Mouse (Mus musculus) neural tube, embryonic 13.5 days (tissue): ENCODE data around the gene Mtif2. TPM values are rescaled to one million over a fixed set of nuclear protein-coding genes. Genes with fewer than 3 reads are reported as not detected.

Experiments used
- ATAC-seq: fragments of 200-750 bp; cut with Nextera tagmentation; 2 replicates; pipeline ENCODE4 v1.8.0; 2017; ENCODE audit warnings: low read depth, mild to moderate bottlenecking, moderate TSS enrichment, moderate library complexity
- H3K27ac ChIP-seq: fragments of 300-500 bp; sonication (generic); replicated peaks from 2 replicates; pipeline ENCODE4 v1.5.1; 2015; ENCODE audit warnings: moderate library complexity, mild to moderate bottlenecking, inconsistent platforms
- H3K27me3 ChIP-seq: fragments of 300-500 bp; sonication (generic); 2 replicates; pipeline ENCODE4 v1.6.1; 2015; ENCODE audit warnings: mild to moderate bottlenecking, inconsistent platforms
- H3K36me3 ChIP-seq: fragments of 300-500 bp; sonication (generic); 2 replicates; pipeline ENCODE4 v1.6.1; 2015; ENCODE audit warnings: mild to moderate bottlenecking, inconsistent platforms
- H3K4me1 ChIP-seq: fragments of 300-500 bp; sonication (generic); replicated peaks from 2 replicates; pipeline ENCODE4 v1.6.1; 2015; ENCODE audit warnings: inconsistent platforms
- H3K4me2 ChIP-seq: fragments of 300-500 bp; sonication (generic); 2 replicates; pipeline ENCODE4 v1.6.1; 2015; ENCODE audit warnings: inconsistent platforms, mild to moderate bottlenecking, moderate library complexity
- H3K4me3 ChIP-seq: fragments of 300-500 bp; sonication (generic); 2 replicates; pipeline ENCODE4 v1.5.1; 2015; ENCODE audit warnings: mild to moderate bottlenecking, inconsistent platforms
- H3K9ac ChIP-seq: fragments of 300-500 bp; sonication (generic); 2 replicates; pipeline ENCODE4 v1.6.1; 2015; ENCODE audit warnings: moderate library complexity, mild to moderate bottlenecking, inconsistent platforms
- H3K9me3 ChIP-seq: fragments of 300-500 bp; sonication (generic); 2 replicates; pipeline ENCODE4 v1.6.1; 2016; ENCODE audit warnings: inconsistent platforms
- WGBS: fragments of 180-500 bp; shearing (Covaris S2); methylation state at CpG from one replicate; pipeline ENCODE4 v1.1.7; 2015; 5-methylcytosine and 5-hydroxymethylcytosine counted together
- polyA plus RNA-seq: library from polyadenylated mRNA; unstranded; fragments of >200 nt; fragmentation: Nextera tagmentation; extraction: Ambion mirVana; gene quantifications from 2 replicates; pipeline ENCODE4 v1.2.1, GENCODE M21; 2015

Mtif2 gene
- polyA plus RNA-seq = 53.1 and 59.4 TPM in 2 replicates

DNA sequence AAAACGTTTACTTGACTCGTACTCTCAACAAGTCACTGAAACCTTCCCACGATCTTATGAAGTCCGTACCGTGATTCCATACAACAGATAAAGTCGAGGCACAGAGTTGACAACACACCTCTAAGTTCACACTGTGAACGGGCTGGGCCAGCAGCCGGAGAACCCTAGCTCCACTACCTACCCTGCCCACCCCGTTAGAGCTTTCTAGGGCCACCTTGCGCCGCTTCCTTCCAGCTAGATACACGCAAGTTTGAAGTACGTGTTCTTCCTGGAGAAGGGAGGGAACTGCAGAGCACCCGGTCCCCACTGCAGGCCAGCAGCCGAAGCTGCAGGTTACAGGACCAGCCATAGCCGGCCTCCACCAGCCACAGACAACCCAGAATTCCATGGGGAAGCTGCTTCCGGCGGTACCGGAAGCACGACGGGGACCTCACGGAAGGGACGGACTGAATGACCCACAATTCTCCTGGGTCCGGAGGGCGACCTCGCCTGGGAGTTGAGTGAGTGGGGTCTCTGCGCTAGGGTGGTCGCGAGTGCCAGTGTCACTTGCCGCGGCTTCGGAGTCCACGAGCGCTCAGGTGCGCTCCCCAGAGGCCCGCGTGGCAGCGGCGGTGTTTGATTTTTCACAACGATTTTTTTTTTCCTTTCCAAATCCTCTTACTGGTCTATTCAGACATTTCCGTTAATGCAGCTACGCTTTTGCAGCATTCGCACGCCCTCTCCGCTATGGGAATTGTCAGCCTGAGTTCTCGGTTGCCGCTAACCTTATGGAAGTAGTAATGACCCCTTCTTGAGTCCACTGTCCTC is at the start of gene Mtif2:
Gene Mtif2, plus strand, starts transcription at position 421 of the 807 bp plus-strand sequence.
- H3K4me2 ChIP-seq = peak within 1 kb of the TSS; percentile 75

DNA sequence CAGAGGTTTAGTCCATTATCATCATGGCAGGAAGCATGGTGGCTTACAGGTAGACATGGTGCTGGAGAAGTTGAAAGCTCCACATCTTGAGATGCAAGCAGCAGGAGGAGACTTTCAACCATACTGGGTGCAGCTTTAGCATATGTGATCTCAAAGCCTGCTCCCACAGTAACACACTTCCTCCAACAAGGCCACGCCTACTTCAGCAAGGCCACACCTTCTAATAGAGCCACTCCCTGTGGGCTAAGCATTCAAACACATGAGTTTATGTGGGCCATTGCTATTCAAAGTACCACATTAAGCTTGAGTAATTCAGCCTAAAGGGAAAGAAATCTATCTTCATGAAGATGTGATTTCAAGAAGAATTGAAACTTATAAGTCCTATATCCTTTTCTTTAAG is 33.1 kb upstream of the Mtif2 start:
- Histone ChIP-seq H3K4me1 (no peaks in the 10 kb centered on the region), H3K9ac (no peak overlapping the region), H3K36me3 (peaks cover 54% of the 10 kb centered on the region), H3K27ac (no peak overlapping the region), H3K9me3 (no peaks in the 10 kb centered on the region), H3K4me3 (no peak overlapping the region), H3K27me3 (no peaks in the 10 kb centered on the region), H3K4me2 (no peak overlapping the region)
- 91% methylated on average over 1 of the region's 1 CpGs for WGBS
- no peak for ATAC-seq

More for the DNA sequence above, at the start of gene Mtif2:
- Histone ChIP-seq H3K36me3 (peaks cover 14% of the 10 kb centered on the region), H3K4me3 (peak within 1 kb of the TSS; percentile 70), H3K9me3 (no peaks in the 10 kb centered on the region), H3K27me3 (no peaks in the 10 kb centered on the region), H3K4me1 (peaks cover 26% of the 10 kb centered on the region), H3K27ac (peak within 1 kb of the TSS; percentile 87), H3K9ac (peak within 1 kb of the TSS; percentile 84)
- WGBS = 3% methylated on average over 47 of the region's 47 CpGs
- ATAC-seq = peak; percentile 96

DNA sequence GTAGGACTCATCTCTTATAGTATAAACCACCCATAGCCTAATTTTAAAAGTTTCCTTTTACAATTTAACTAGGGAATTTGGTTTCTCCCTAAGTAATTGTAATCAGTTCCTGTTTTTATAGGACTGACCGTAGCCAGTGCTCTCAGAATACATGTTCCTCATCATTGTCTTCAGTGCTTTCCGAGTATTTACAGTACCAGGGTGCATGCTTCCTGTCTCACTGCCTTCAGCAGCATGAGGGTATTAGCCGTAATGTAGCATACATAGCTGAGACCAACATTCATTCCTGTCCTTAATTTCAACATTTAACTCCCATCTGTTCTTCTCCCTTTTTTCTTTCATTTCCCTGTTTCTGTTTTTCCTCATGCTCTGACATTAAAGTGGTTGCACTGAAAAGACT is 29.2 kb upstream of the Mtif2 start:
- no peak for ATAC-seq
- H3K9ac ChIP-seq = no peak overlapping the region
- H3K4me3 ChIP-seq = no peak overlapping the region
- no peak overlapping the region for H3K27ac ChIP-seq
- H3K27me3 ChIP-seq = no peaks in the 10 kb centered on the region
- H3K36me3 ChIP-seq = peaks cover 52% of the 10 kb centered on the region
- WGBS = 92% methylated on average over 3 of the region's 3 CpGs
- no peaks in the 10 kb centered on the region for H3K4me1 ChIP-seq
- no peak overlapping the region for H3K4me2 ChIP-seq
- H3K9me3 ChIP-seq = no peaks in the 10 kb centered on the region

DNA sequence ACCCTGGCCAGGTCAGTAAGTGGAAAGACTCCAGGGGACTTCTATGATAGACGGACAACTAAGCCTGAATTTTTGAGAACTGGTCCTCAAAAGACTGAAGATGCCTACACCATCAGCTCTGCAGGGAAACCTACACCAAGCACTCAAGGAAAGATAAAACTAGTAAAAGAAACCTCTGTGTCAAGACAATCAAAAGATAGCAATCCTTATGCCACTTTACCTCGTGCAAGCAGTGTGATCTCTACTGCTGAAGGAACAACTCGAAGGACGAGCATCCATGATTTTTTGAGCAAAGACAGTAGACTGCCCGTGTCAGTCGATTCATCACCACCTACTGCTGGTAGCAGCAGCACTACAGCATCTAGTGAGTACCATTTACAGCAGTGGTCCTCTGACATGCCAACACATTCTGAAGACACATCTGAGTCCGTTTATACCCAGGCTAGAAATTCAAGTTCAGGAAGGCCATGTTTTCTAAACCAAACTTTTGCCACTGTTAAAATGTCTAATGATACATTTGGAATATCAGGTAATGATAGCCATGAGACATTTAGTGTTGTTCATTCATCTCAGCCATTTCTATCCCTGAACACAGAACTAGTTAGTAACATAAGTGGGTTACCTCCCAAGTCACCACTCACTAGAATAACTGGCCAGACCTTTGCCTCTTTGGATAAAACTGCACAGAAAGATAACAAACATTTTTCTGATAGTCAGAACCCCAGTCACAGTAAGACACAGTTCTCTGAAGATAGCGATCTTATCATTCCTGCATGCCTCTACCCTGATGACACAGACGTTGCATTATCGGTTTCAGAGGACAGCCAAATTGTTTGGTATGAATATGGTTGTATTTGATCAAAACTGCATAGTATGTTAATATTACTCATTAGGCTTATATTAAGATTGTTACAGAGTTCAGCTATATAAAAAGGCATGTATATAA is 22.0 kb upstream of the Mtif2 start:
- WGBS = 95% methylated on average over 10 of the region's 10 CpGs
- no peaks in the 10 kb centered on the region for H3K9me3 ChIP-seq
- no peaks in the 10 kb centered on the region for H3K27me3 ChIP-seq
- H3K4me1 ChIP-seq = no peaks in the 10 kb centered on the region
- no peak overlapping the region for H3K27ac ChIP-seq
- H3K4me3 ChIP-seq = no peak overlapping the region
- H3K4me2 ChIP-seq = no peak overlapping the region
- no peak overlapping the region for H3K9ac ChIP-seq
- ATAC-seq = no peak
- H3K36me3 ChIP-seq = peaks cover 41% of the 10 kb centered on the region

DNA sequence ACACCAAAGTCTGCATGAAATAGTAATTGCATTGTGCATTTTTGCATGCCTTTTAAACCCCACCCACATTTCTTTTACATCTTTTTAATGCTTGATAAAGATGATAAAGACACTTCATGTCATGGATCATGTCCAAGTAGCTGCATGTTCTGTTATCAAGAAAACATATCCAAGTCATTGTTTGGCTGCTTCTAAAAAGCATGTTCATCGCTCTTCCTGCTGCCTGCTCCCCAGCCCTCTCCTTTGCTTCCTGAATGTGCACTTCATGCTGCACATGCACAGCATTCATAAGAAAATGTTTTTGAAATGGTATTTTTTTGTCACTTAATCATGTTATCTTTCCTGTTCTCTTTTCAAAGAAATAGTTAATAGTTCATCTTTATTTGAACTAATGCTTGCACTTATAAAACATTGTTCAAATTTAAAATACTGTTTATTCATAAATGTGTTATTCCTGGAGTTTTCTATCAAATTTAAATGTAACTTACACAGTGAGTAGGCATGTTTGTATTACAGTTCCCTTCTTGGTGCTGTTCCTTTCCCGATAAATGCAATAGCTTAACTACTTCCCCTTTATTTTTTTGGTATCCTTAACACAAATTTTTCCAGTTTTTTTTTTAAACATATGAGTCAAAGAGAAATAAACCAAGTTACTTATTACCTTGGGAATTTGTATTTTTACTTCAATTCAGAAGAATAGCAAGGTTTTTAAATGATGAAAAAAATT is 21.1 kb upstream of the Mtif2 start:
- H3K27me3 ChIP-seq = no peaks in the 10 kb centered on the region
- no peak overlapping the region for H3K4me3 ChIP-seq
- no peak overlapping the region for H3K4me2 ChIP-seq
- H3K4me1 ChIP-seq = no peaks in the 10 kb centered on the region
- peaks cover 38% of the 10 kb centered on the region for H3K36me3 ChIP-seq
- ATAC-seq = no peak
- no peaks in the 10 kb centered on the region for H3K9me3 ChIP-seq
- no peak overlapping the region for H3K9ac ChIP-seq
- no peak overlapping the region for H3K27ac ChIP-seq
- 92% methylated on average over 2 of the region's 2 CpGs for WGBS

DNA sequence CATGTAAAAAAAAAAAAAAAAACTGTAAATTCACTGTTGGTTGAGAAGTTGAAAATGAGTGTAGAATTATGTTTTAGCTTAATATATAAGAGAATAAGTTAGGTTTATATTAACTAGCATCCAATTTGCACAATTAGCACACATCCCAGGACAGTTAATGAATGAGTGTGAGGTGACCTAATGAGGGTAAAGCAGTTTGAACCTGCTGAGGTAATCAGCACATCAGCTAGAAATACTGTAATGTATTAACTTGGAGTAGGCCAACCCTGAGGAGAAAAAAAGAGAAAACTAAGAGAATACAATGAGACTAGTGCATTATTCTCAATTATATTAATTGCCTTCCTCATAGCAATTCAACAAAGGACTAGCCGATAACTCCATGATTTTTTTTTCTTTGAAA is 16.8 kb upstream of the Mtif2 start:
- no peaks in the 10 kb centered on the region for H3K9me3 ChIP-seq
- no peak for ATAC-seq
- 93% methylated on average over 1 of the region's 1 CpGs for WGBS

DNA sequence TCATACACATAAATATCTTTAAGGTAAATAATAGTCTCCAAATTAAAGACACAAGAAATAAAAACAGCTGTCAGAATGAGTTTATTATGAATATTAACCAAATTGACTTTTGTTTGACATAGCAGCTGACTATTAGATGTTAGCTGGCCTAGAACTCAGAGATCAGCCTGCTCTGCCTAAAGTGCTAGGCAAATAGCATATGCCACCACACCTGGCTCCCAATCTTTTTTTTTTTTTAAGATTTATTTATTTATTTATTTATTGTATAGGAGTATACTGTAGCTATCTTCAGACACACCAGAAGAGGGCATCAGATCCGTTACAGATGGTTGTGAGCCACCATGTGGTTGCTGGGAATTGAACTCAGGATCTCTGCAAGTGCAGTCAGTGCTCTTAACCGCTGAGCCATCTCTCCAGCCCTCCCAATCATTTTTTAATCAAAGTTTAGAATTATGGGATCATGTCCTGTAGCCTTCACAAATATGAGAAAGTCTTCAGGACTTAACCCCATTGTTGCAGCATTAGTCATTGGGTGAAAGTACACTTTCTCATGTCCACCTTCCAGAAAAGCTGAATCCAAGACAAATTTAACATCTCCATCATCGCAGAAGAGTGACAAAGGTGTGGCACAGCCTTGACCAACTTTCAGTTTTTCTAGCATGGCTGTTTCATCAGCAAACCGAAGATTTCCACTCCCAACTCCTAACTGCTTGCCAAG is 13.2 kb upstream of the Mtif2 start:
- WGBS = 94% methylated on average over 4 of the region's 4 CpGs
- H3K9ac ChIP-seq = no peak overlapping the region
- H3K4me1 ChIP-seq = peaks cover 10% of the 10 kb centered on the region

More for the DNA sequence above, 16.8 kb upstream of the Mtif2 start:
- Histone ChIP-seq H3K27me3 (no peaks in the 10 kb centered on the region), H3K36me3 (peaks cover 36% of the 10 kb centered on the region), H3K4me3 (no peak overlapping the region), H3K9ac (no peak overlapping the region), H3K4me2 (no peak overlapping the region), H3K4me1 (peaks cover 8% of the 10 kb centered on the region), H3K27ac (no peak overlapping the region)

DNA sequence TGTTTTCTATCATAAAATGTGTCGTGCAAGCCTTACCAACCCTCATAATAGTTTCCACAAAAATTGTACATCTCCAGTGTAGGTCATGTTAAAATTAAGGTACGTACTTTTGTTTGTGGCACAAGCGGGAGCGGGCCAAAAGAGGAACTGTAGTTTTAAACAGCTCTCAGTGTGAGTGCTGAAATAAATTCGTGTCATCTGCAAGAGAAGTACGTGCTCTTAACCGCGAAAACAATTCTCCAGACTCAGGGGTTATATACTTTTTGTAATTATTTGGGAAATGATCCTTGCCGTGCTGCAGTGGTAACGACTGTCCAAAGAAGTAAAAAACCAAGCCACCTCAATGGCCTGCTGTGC is 11.9 kb upstream of the Mtif2 start:
- WGBS = 26% methylated on average over 10 of the region's 10 CpGs
- peaks cover 23% of the 10 kb centered on the region for H3K36me3 ChIP-seq
- peak overlapping the region; percentile 60 for H3K4me3 ChIP-seq
- peak overlapping the region; percentile 78 for H3K9ac ChIP-seq
- 0 out of 2 replicates have a peak, but pooled peaks have one; percentile 1 for ATAC-seq
- peaks cover 10% of the 10 kb centered on the region for H3K4me1 ChIP-seq
- H3K9me3 ChIP-seq = no peaks in the 10 kb centered on the region
- H3K4me2 ChIP-seq = peak overlapping the region; percentile 61
- peak overlapping the region; percentile 63; the same call in 1 of the 2 replicates for H3K27ac ChIP-seq
- no peaks in the 10 kb centered on the region for H3K27me3 ChIP-seq

More for the DNA sequence above, 13.2 kb upstream of the Mtif2 start:
- Histone ChIP-seq H3K36me3 (peaks cover 23% of the 10 kb centered on the region), H3K4me2 (no peak overlapping the region), H3K4me3 (no peak overlapping the region), H3K9me3 (no peaks in the 10 kb centered on the region), H3K27ac (no peak overlapping the region), H3K27me3 (no peaks in the 10 kb centered on the region)
- ATAC-seq = no peak

DNA sequence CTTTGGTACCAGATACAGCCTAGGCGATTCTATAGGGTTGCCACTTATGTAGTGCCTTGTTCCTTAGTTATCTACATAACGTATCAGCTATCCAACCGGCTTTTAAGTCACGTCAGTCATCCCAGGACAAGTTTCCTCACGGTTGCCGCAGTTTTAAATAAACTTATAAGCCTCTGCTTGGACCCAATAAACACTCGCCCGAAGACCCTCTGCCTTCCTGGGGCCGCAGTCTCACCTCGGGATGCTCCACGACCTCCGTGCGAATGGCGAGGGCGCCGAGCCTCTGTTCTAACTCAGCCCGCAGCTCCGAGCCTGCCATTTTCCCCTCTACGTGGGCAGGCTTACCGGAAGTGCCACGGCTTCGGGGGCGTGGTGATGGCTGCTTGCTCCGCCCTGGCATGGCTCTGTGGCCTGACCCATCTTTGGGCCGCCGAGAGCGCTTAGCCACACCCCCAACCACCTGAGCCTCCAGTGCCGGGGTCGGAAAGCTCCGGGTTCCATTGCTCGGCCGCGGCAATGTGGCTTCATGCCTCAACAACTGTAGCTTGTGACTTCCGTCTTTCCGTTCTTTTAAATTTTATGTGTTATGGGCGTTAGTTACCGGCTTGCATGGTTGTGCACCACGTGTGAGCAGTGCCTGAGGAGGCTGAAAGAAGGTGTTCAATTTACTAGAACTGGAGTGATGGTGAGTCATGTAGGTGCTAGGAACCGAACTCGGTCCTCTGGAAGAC is 11.4 kb upstream of the Mtif2 start, which contains the start of gene Prorsd1:
Gene Prorsd1, minus strand, starts transcription at position 352 of the 731 bp plus-strand sequence.
- H3K36me3 ChIP-seq = peaks cover 21% of the 10 kb centered on the region
- H3K4me3 ChIP-seq = peak within 1 kb of the TSS; percentile 60
- peak within 1 kb of the TSS; percentile 63 for H3K27ac ChIP-seq
- H3K9ac ChIP-seq = peak within 1 kb of the TSS; percentile 78
- 3% methylated on average over 40 of the region's 40 CpGs for WGBS
- no peaks in the 10 kb centered on the region for H3K9me3 ChIP-seq
- H3K27me3 ChIP-seq = no peaks in the 10 kb centered on the region
- ATAC-seq = peak; percentile 98
- peak within 1 kb of the TSS; percentile 61 for H3K4me2 ChIP-seq
- H3K4me1 ChIP-seq = peaks cover 10% of the 10 kb centered on the region

DNA sequence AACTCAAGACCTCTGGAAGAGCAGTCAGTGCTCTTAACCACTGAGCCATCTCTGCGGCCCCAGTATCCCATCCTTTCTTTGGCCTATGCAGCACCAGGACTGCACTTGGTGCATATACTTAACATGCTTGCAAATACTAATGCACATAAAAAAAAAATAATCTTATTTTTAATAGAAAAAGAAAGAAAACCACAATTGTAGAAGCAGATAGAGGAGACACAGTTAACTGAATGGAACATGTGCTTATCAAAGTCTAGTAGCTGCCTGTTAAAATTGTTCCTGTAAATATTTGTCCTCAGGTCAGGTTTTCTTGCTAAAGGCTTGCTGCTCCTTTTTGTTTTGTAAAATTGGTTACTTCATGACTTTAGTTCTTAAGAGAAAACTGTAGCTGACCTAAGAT is 12.0 kb downstream of the Mtif2 start:
- H3K9ac ChIP-seq = no peak overlapping the region
- H3K36me3 ChIP-seq = peaks cover 78% of the 10 kb centered on the region
- no peaks in the 10 kb centered on the region for H3K27me3 ChIP-seq
- WGBS = 97% methylated on average over 1 of the region's 1 CpGs
- H3K4me2 ChIP-seq = no peak overlapping the region
- no peaks in the 10 kb centered on the region for H3K4me1 ChIP-seq
- no peak overlapping the region for H3K4me3 ChIP-seq
- H3K27ac ChIP-seq = no peak overlapping the region
- ATAC-seq = no peak
- H3K9me3 ChIP-seq = no peaks in the 10 kb centered on the region
